Mouse (Mus musculus) heart, adult 2 months (tissue): ENCODE measurements around the gene Gadl1. TPM values are rescaled to one million over a fixed set of nuclear protein-coding genes. Genes with fewer than 3 reads are reported as not detected.

Experiments
- DNase-seq, 2 experiments: peaks; one replicate each; pipeline ENCODE4 v3.0.0; 2021
- H3K27ac ChIP-seq: fragments of 200-600 bp; 2 replicates; pipeline ENCODE4 v1.8.1; 2022
- H3K27me3 ChIP-seq: fragments of 200-500 bp; 2 replicates; pipeline ENCODE4 v1.6.1; 2012; ENCODE audit warnings: mild to moderate bottlenecking, low read length, inconsistent platforms, mixed read lengths; ENCODE audit not compliant: control insufficient read depth, insufficient read depth
- H3K36me3 ChIP-seq: fragments of 200-500 bp; 2 replicates; pipeline ENCODE4 v1.6.1; 2012; ENCODE audit warnings: low read length, inconsistent platforms; ENCODE audit not compliant: control insufficient read depth, insufficient read depth
- H3K4me1 ChIP-seq: fragments of 200-500 bp; 2 replicates; pipeline ENCODE4 v1.6.1; 2011; ENCODE audit warnings: low read length; ENCODE audit not compliant: control insufficient read depth, insufficient read depth
- H3K4me3 ChIP-seq: fragments of 200-600 bp; 2 replicates; pipeline ENCODE4 v1.8.1; 2022
- H3K79me2 ChIP-seq: fragments of 200-500 bp; replicated peaks from 2 replicates; pipeline ENCODE4 v1.6.1; 2012; ENCODE audit warnings: mild to moderate bottlenecking, inconsistent platforms, low read length, moderate library complexity, mixed read lengths; ENCODE audit not compliant: control insufficient read depth, insufficient read depth
- H3K9ac ChIP-seq: fragments of 200-500 bp; 2 replicates; pipeline ENCODE4 v1.6.1; 2012; ENCODE audit warnings: low read depth, mild to moderate bottlenecking, control low read depth, inconsistent platforms, low read length, mixed read lengths
- CTCF ChIP-seq: fragments of 200-600 bp; IDR thresholded peaks from 2 replicates; pipeline ENCODE4 v1.8.1; 2022; ENCODE audit warnings: antibody characterized with exemption, mild to moderate bottlenecking, moderate library complexity
- EP300 ChIP-seq: fragments of 200-500 bp; IDR thresholded peaks from 2 replicates; pipeline ENCODE4 v1.6.1; 2011; ENCODE audit warnings: low read depth, low read length, control low read depth; ENCODE audit not compliant: insufficient read depth
- POLR2A ChIP-seq: fragments of 200-500 bp; IDR thresholded peaks from 2 replicates; pipeline ENCODE4 v1.6.1; 2011; ENCODE audit warnings: mild to moderate bottlenecking, low read depth, low read length, control low read depth; ENCODE audit not compliant: insufficient read depth
- WGBS: fragments of 180-500 bp; shearing (Covaris S2); methylation state at CpG from one replicate; pipeline ENCODE4 v1.1.7; 2018; 5-methylcytosine and 5-hydroxymethylcytosine counted together
- intact Hi-C: fragments of 180-260 bp; cut with DNase I; formaldehyde crosslinking; loops from one replicate; pipeline ENCODE4 v1.15.1; 2025
- polyA plus RNA-seq: library from polyadenylated mRNA; depleted of rRNA; stranded (reverse); fragments of >200 nt; gene quantifications from 2 replicates; pipeline ENCODE4 v1.2.3, GENCODE M21; 2012
- total RNA-seq, 2 experiments: library from RNA; stranded (reverse); gene quantifications; 2 replicates each; pipeline ENCODE4 v1.2.3; 2021

Gadl1 gene
- total and polyA plus RNA-seq, 3 experiments = 0.16 TPM; not detected in 2

GRCm38 (mm10) chr9:116104770-116105169 is 195.5 kb downstream of the Gadl1 start:
- Histone ChIP-seq H3K9ac (no peak overlapping the region), H3K4me1 (peaks cover 5% of the 10 kb centered on the region; the same call in 1 of the 2 replicates), H3K36me3 (peaks cover 6% of the 10 kb centered on the region), H3K27ac (no peak overlapping the region), H3K27me3 (no peaks in the 10 kb centered on the region), H3K79me2 (peaks cover 2% of the 10 kb centered on the region; the same call in 1 of the 2 replicates), H3K4me3 (no peak overlapping the region)
- intact Hi-C loops = loop anchor here (5.0 kb wide), 1 partner anchor 363 kb away; no protein-coding TSS in a partner anchor
- WGBS = 69% methylated on average over 17 of the region's 17 CpGs
- TF ChIP-seq POLR2A (no peak), CTCF (no peak), EP300 (no peak)
- DNase-seq = no peak

GRCm38 (mm10) chr9:116108729-116109128 is 199.5 kb downstream of the Gadl1 start:
- peaks cover 4% of the 10 kb centered on the region for H3K36me3 ChIP-seq
- no peak overlapping the region for H3K4me3 ChIP-seq
- 40% methylated on average over 2 of the region's 2 CpGs for WGBS
- H3K27ac ChIP-seq = peak overlapping the region; percentile 40; the same call in 1 of the 2 replicates
- TF ChIP-seq CTCF = no peak
- no peak for TF ChIP-seq EP300
- TF ChIP-seq POLR2A = no peak
- no peak overlapping the region for H3K9ac ChIP-seq
- peaks cover 2% of the 10 kb centered on the region; the same call in 1 of the 2 replicates for H3K79me2 ChIP-seq
- intact Hi-C loops = loop anchor here (5.0 kb wide), 1 partner anchor 359 kb away; no protein-coding TSS in a partner anchor
- no peak for DNase-seq
- H3K27me3 ChIP-seq = no peaks in the 10 kb centered on the region
- H3K4me1 ChIP-seq = peaks cover 2% of the 10 kb centered on the region; the same call in 1 of the 2 replicates

GRCm38 (mm10) chr9:116111149-116111970 is 202.1 kb downstream of the Gadl1 start:
- TF ChIP-seq POLR2A (no peak), EP300 (no peak), CTCF (no peak)
- Histone ChIP-seq H3K27me3 (no peaks in the 10 kb centered on the region), H3K79me2 (no peaks in the 10 kb centered on the region), H3K36me3 (peaks cover 11% of the 10 kb centered on the region), H3K27ac (no peak overlapping the region), H3K4me1 (peaks cover 4% of the 10 kb centered on the region), H3K9ac (no peak overlapping the region), H3K4me3 (no peak overlapping the region)
- 80% methylated on average over 9 of the region's 9 CpGs for WGBS
- intact Hi-C loops = no loop called here
- no peak for DNase-seq

GRCm38 (mm10) chr9:116114339-116114738 is 205.1 kb downstream of the Gadl1 start:
- H3K27ac ChIP-seq = peak overlapping the region; percentile 53
- intact Hi-C loops = no loop called here
- peaks cover 7% of the 10 kb centered on the region for H3K36me3 ChIP-seq
- no peaks in the 10 kb centered on the region for H3K27me3 ChIP-seq
- no peaks in the 10 kb centered on the region for H3K79me2 ChIP-seq
- DNase-seq = peak in 1 of 2 experiments; percentile 53
- no peak for TF ChIP-seq POLR2A
- TF ChIP-seq CTCF = no peak
- no peak for TF ChIP-seq EP300
- H3K4me3 ChIP-seq = no peak overlapping the region
- WGBS = 44% methylated on average over 4 of the region's 4 CpGs
- H3K4me1 ChIP-seq = peaks cover 4% of the 10 kb centered on the region
- no peak overlapping the region for H3K9ac ChIP-seq

GRCm38 (mm10) chr9:116115875-116116274 is 206.6 kb downstream of the Gadl1 start:
- peaks cover 4% of the 10 kb centered on the region for H3K4me1 ChIP-seq
- DNase-seq = no peak
- peaks cover 7% of the 10 kb centered on the region for H3K36me3 ChIP-seq
- H3K4me3 ChIP-seq = no peak overlapping the region
- H3K9ac ChIP-seq = no peak overlapping the region
- WGBS = 93% methylated on average over 7 of the region's 7 CpGs
- H3K79me2 ChIP-seq = no peaks in the 10 kb centered on the region
- TF ChIP-seq POLR2A = no peak
- no peak for TF ChIP-seq CTCF
- TF ChIP-seq EP300 = no peak
- no peaks in the 10 kb centered on the region for H3K27me3 ChIP-seq
- intact Hi-C loops = no loop called here
- H3K27ac ChIP-seq = no peak overlapping the region

GRCm38 (mm10) chr9:116118332-116118872 is 209.1 kb downstream of the Gadl1 start:
- DNase-seq = no peak
- H3K9ac ChIP-seq = no peak overlapping the region
- no peaks in the 10 kb centered on the region for H3K27me3 ChIP-seq
- H3K4me3 ChIP-seq = no peak overlapping the region
- TF ChIP-seq POLR2A (no peak), EP300 (no peak), CTCF (no peak)
- peaks cover 7% of the 10 kb centered on the region for H3K36me3 ChIP-seq
- intact Hi-C loops = no loop called here
- H3K4me1 ChIP-seq = peaks cover 11% of the 10 kb centered on the region
- H3K79me2 ChIP-seq = no peaks in the 10 kb centered on the region
- 89% methylated on average over 8 of the region's 8 CpGs for WGBS
- no peak overlapping the region for H3K27ac ChIP-seq
